Mouse (Mus musculus): ENCODE results near the gene Nt5c2.

- TF ChIP-seq GATA1 (IDR thresholded peaks at IDR 0.05; ENCODE audit: low read length) (no peak), TAL1 (IDR thresholded peaks at IDR 0.05; ENCODE audit: low read length) (no peak)
Measured at GRCm38 (mm10) chr19:46863236-46863927, 151.6 kb downstream of the Nt5c2 start.
